Mouse (Mus musculus) ovary, adult 18-20 months (tissue): Measurements from ENCODE around the gene H2-T24.

Experiments
- DNase-seq: peaks from one replicate; pipeline ENCODE4 v3.0.0; 2022; ENCODE audit warnings: low spot score, mixed read lengths

The H2-T24 gene

GRCm38 (mm10) chr17:35981776-35982175, 38.6 kb downstream of the H2-T24 start:
- DNase-seq: no peak

- peak; percentile 49 for DNase-seq
These were observed 40.0 kb downstream of the H2-T24 start for GRCm38 (mm10) chr17:35980363-35980754.

GRCm38 (mm10) chr17:35979401-35980362, 40.7 kb downstream of the H2-T24 start, which contains the start of the genes Gnl1 and Prr3:
Gene Gnl1, plus strand, starts transcription at chr17:35979851.
Gene Prr3, minus strand, starts transcription at chr17:35980236.
- peak; percentile 84 for DNase-seq

GRCm38 (mm10) chr17:35978811-35979400, 41.5 kb downstream of the H2-T24 start:
- DNase-seq: peak; percentile 75

- no peak for DNase-seq
These were observed 48.2 kb downstream of the H2-T24 start for GRCm38 (mm10) chr17:35972131-35972530.

GRCm38 (mm10) chr17:35969418-35970389, 50.7 kb downstream of the H2-T24 start, which contains the start of gene Abcf1:
Gene Abcf1, minus strand, starts transcription at chr17:35969761.
- DNase-seq: peak; percentile 95

- no peak for DNase-seq
These were observed 52.7 kb downstream of the H2-T24 start for GRCm38 (mm10) chr17:35967621-35968020.

GRCm38 (mm10) chr17:35963279-35963678, 57.1 kb downstream of the H2-T24 start:
- no peak for DNase-seq

- no peak for DNase-seq
These were observed 61.7 kb downstream of the H2-T24 start for GRCm38 (mm10) chr17:35958533-35959223.
